In the genomic region with DNA sequence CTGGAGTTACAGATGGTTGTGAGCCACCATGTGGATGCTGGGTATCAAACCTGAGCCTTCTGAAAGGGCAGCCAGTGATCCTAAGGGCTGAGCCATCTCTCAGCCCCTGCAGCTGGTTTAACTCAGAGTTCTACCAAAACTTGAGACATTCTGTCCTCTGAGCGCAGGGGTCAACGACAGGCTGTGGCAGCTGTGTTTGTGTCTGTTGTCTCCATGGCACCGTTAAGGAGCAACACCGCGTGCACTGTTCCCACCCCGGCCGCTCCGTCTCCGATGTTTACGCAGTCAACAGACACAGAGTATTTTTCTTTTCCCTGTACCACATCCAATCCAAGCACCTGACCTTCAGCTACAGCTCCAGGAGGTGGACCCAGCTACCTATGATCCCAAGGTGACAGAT, we compare ENCODE assay signal across 14 mouse cellular contexts. TPM values are rescaled to one million over a fixed set of nuclear protein-coding genes. Genes with fewer than 3 reads are reported as not detected.
DNase-seq lines count a peak whose midpoint lies in the region; ATAC-seq and TF ChIP-seq lines count a peak whose summit lies in the region.
"Had no signal": no experiment of that assay in that cellular context is flagged by ENCODE, and none has a peak within 500 bp of the region (broad histone marks: within the 10 kb centered on the region; RNA-seq: fewer than 3 reads in every experiment).

No protein-coding gene starts in this region.

- no peak for TF ChIP-seq EP300 in CH12.LX (IDR thresholded peaks at IDR 0.05; ENCODE audit: low read length)

- no peak overlapping the region for H3K9ac ChIP-seq in CH12.LX (ENCODE audit: insufficient read depth, low read depth)
- H3K9ac ChIP-seq in intestine, postnatal 0 days (ENCODE audit: low read depth, low read length), result no peak overlapping the region
- no peak overlapping the region for H3K9ac ChIP-seq in neural tube, embryonic 15.5 days (replicated peaks)
- H3K9ac ChIP-seq: forebrain, postnatal 0 days; liver, embryonic 12.5 days had no signal

- no peaks in the 10 kb centered on the region for H3K36me3 ChIP-seq in CH12.LX (replicated peaks in 1 of 2; ENCODE audit: control insufficient read depth in 1 of 2, insufficient read depth in 1 of 2, low read length in 1 of 2)
- peaks cover 39% of the 10 kb centered on the region for H3K36me3 ChIP-seq in intestine, postnatal 0 days (ENCODE audit: control insufficient read depth, insufficient read depth)
- no peaks in the 10 kb centered on the region for H3K36me3 ChIP-seq in neural tube, embryonic 15.5 days
- H3K36me3 ChIP-seq: liver, embryonic 12.5 days had no signal

- no peaks in the 10 kb centered on the region for H3K9me3 ChIP-seq in CH12.LX (replicated peaks; ENCODE audit: low read length)
- no peaks in the 10 kb centered on the region for H3K9me3 ChIP-seq in intestine, postnatal 0 days (ENCODE audit: control insufficient read depth)
- H3K9me3 ChIP-seq in neural tube, embryonic 15.5 days (replicated peaks), result no peaks in the 10 kb centered on the region
- H3K9me3 ChIP-seq: liver, embryonic 12.5 days; megakaryocyte, embryonic 14.5 days had no signal

- intact Hi-C loops in left cerebral cortex, postnatal 25 days (cut with DNase I), result loop anchor here (2.0 to 10.0 kb wide), 3 partner anchors 85 to 263 kb away; partner anchors contain the start of genes 1700008O03Rik and Syt3

- no peak overlapping the region for H3K4me3 ChIP-seq in CH12.LX (replicated peaks in 1 of 3; ENCODE audit: low read depth in 2 of 3, low read length in 2 of 3, poor library complexity in 1 of 3)
- no peak overlapping the region for H3K4me3 ChIP-seq in intestine, postnatal 0 days (ENCODE audit: low read depth, low read length)
- H3K4me3 ChIP-seq in neural tube, embryonic 15.5 days (replicated peaks), result no peak overlapping the region
- H3K4me3 ChIP-seq: liver, embryonic 12.5 days; megakaryocyte, embryonic 14.5 days had no signal

- ATAC-seq in intestine, postnatal 0 days, result peak; percentile 45; the same call in 1 of the 2 replicates
- ATAC-seq in neural tube, embryonic 15.5 days (ENCODE audit: low FRiP score), result no peak
- ATAC-seq: liver, embryonic 12.5 days had no signal

- in situ Hi-C loops in CH12.LX (cut with MboI; ENCODE audit: low pct_ligation_motif_present, low pct_unique_long_range_greater_than_20kb, low sequenced_read_pairs), result loop anchor here (5.0 to 10.0 kb wide), 3 partner anchors 63 to 383 kb away; partner anchors contain the start of gene Gm15517

- H3K79me2 ChIP-seq in CH12.LX (replicated peaks; ENCODE audit: control insufficient read depth, extremely low read depth, insufficient read depth, poor library complexity, severe bottlenecking), result no peaks in the 10 kb centered on the region

- peak overlapping the region; percentile 75 for H3K4me2 ChIP-seq in CH12.LX (ENCODE audit: insufficient read depth, low read depth, poor library complexity, severe bottlenecking)
- H3K4me2 ChIP-seq in intestine, postnatal 0 days (replicated peaks; ENCODE audit: low read depth), result no peak overlapping the region
- no peak overlapping the region for H3K4me2 ChIP-seq in neural tube, embryonic 15.5 days
- H3K4me2 ChIP-seq: liver, embryonic 12.5 days had no signal

- H3K27me3 ChIP-seq in CH12.LX (replicated peaks), result no peaks in the 10 kb centered on the region
- H3K27me3 ChIP-seq in intestine, postnatal 0 days (replicated peaks; ENCODE audit: control insufficient read depth, insufficient read depth, low read length), result no peaks in the 10 kb centered on the region
- H3K27me3 ChIP-seq in neural tube, embryonic 15.5 days (replicated peaks), result peaks cover 32% of the 10 kb centered on the region

- dilution Hi-C loops in CH12.LX (cut with MboI; ENCODE audit: extremely low pct_ligation_motif_present, extremely low pct_unique_long_range_greater_than_20kb, low sequenced_read_pairs), result no loop called here

- no peak for TF ChIP-seq POLR2A in CH12.LX (IDR thresholded peaks at IDR 0.05; ENCODE audit: low read depth, low read length)

- no peak for TF ChIP-seq CTCF in CH12.LX (conservative IDR thresholded peaks at IDR 0.05 in 1 of 2, IDR thresholded peaks at IDR 0.05 in 1 of 2; ENCODE audit: low read depth in 2 of 2, low read length in 2 of 2)
- TF ChIP-seq CTCF in intestine, postnatal 0 days (IDR thresholded peaks at IDR 0.05; ENCODE audit: low read depth), result no peak

- H3K4me1 ChIP-seq in CH12.LX (ENCODE audit: control insufficient read depth in 1 of 2, insufficient read depth in 2 of 2), result peaks cover 38 to 57% of the 10 kb centered on the region in 2 experiments
- no peaks in the 10 kb centered on the region for H3K4me1 ChIP-seq in intestine, postnatal 0 days (replicated peaks; ENCODE audit: control insufficient read depth, insufficient read depth, low read length)
- peaks cover 9% of the 10 kb centered on the region for H3K4me1 ChIP-seq in neural tube, embryonic 15.5 days
- H3K4me1 ChIP-seq: liver, embryonic 12.5 days; megakaryocyte, embryonic 14.5 days had no signal

- peak; percentile 57 for DNase-seq in gastrocnemius, adult 18-20 months (ENCODE audit: low spot score)
- DNase-seq in gastrocnemius, postnatal 10 days, result no peak
- no peak for DNase-seq in CH12.LX (ENCODE audit: extremely low read depth)
- peak; percentile 41 to 73 for DNase-seq in lung, postnatal 4 days
- DNase-seq in left cerebral cortex, postnatal 25 days (ENCODE audit: low spot score in 2 of 2), result no peak
- DNase-seq in adrenal gland, adult (ENCODE audit: inconsistent age in 2 of 2, low spot score in 1 of 2), result no peak
- DNase-seq: adrenal gland, adult 8-10 months had no signal

- H3K27ac ChIP-seq in CH12.LX (ENCODE audit: insufficient read depth, low read depth), result no peak overlapping the region
- H3K27ac ChIP-seq in intestine, postnatal 0 days (ENCODE audit: low read depth, low read length), result no peak overlapping the region
- H3K27ac ChIP-seq in neural tube, embryonic 15.5 days (replicated peaks), result no peak overlapping the region
- H3K27ac ChIP-seq: liver, embryonic 12.5 days had no signal

- WGBS in intestine, postnatal 0 days, result 39% methylated on average over 10 of the region's 10 CpGs
- WGBS in neural tube, embryonic 15.5 days, result 70% methylated on average over 10 of the region's 10 CpGs

- no peak for TF ChIP-seq RAD21 in CH12.LX (IDR thresholded peaks at IDR 0.05; ENCODE audit: low read depth, low read length)

TF ChIP-seq in CH12.LX, 34 proteins besides CTCF, POLR2A, EP300 and RAD21:
- 0 out of 2 replicates have a peak, but pooled peaks have one; percentile 10 for TF ChIP-seq TCF12 (IDR thresholded peaks at IDR 0.05; ENCODE audit: low read depth, low read length)
- no peak for TF ChIP-seq KAT2A (IDR thresholded peaks at IDR 0.05; ENCODE audit: insufficient replicate concordance, low read length)
- no peak for TF ChIP-seq ETS1 (conservative IDR thresholded peaks at IDR 0.05; ENCODE audit: low read depth, low read length)
- no peak for TF ChIP-seq MYC (IDR thresholded peaks at IDR 0.05; ENCODE audit: low read depth, low read length)
- 0 out of 2 replicates have a peak, but pooled peaks have one; percentile 33 for TF ChIP-seq MXI1 (IDR thresholded peaks at IDR 0.05; ENCODE audit: low read depth, low read length)

RNA-seq across cellular contexts. Expression of gene Myh14, which starts 22.9 kb away (rescaled TPM):
- 10 to 100 TPM; 43.2 to 45.2 TPM for total RNA-seq in gastrocnemius, adult 18-20 months (2021)
- total RNA-seq in gastrocnemius, postnatal 10 days (2021), result 10 to 100 TPM; 21.4 to 23.3 TPM
- total RNA-seq in CH12.LX (2012; rRNA removed) (1.1 and 1.5 TPM in 2 replicates), CH12.LX (2014; rRNA removed) (0.09 and 0.12 TPM in 2 replicates)
- 0.60 and 0.89 TPM in 2 replicates for polyA plus RNA-seq in CH12.LX (2012; ENCODE audit: insufficient read length, low read depth)
- 114 and 141 TPM in 2 replicates for polyA plus RNA-seq in intestine, postnatal 0 days (2015; fragmentation: Nextera tagmentation; extraction: Ambion mirVana)
- 10 to 100 TPM; 15.4 to 20.6 TPM for total RNA-seq in left cerebral cortex, postnatal 25 days (2021)
- polyA plus RNA-seq in neural tube, embryonic 15.5 days (2015; fragmentation: Nextera tagmentation; extraction: Ambion mirVana), result 4.8 and 6.0 TPM in 2 replicates
- total RNA-seq: neutrophil, adult 5-6 weeks had no signal

RNA-seq across cellular contexts. Expression of gene Kcnc3, which starts 57.3 kb away (rescaled TPM):
- total RNA-seq in gastrocnemius, adult 18-20 months (2021), result 1 to 10 TPM; 3.7 to 5.1 TPM
- 1 to 10 TPM; 1.4 to 1.6 TPM for total RNA-seq in gastrocnemius, postnatal 10 days (2021)
- total RNA-seq in CH12.LX (2012; rRNA removed), result 1.4 and 1.7 TPM in 2 replicates
- total RNA-seq in CH12.LX (2014; rRNA removed), result 0.18 and 0.31 TPM in 2 replicates
- polyA plus RNA-seq in CH12.LX (2012; ENCODE audit: insufficient read length, low read depth), result 3.4 and 5.6 TPM in 2 replicates
- 0.20 TPM in 2 replicates for polyA plus RNA-seq in intestine, postnatal 0 days (2015; fragmentation: Nextera tagmentation; extraction: Ambion mirVana)
- 10 to 100 TPM; 85.1 to 94.3 TPM for total RNA-seq in left cerebral cortex, postnatal 25 days (2021)
- 7.2 and 8.0 TPM in 2 replicates for polyA plus RNA-seq in neural tube, embryonic 15.5 days (2015; fragmentation: Nextera tagmentation; extraction: Ambion mirVana)
- polyA plus RNA-seq: heart, embryonic 14.5 days had no signal

Comparison
In these comparisons a context has a peak if more than half of its experiments do, and no peak if none do; other contexts are left out.
1. DNase-seq: peak in gastrocnemius, adult 18-20 months (single experiment) and lung, postnatal 4 days (2 of 2); none in gastrocnemius, postnatal 10 days (single experiment), CH12.LX (single experiment), left cerebral cortex, postnatal 25 days (0 of 2) and adrenal gland, adult (0 of 2).
2. RNA of gene Myh14, which starts 22.9 kb away (total RNA-seq): 43.2 to 45.2 TPM in gastrocnemius, adult 18-20 months, 21.4 to 23.3 TPM in gastrocnemius, postnatal 10 days and 15.4 to 20.6 TPM in left cerebral cortex, postnatal 25 days; 0.09 to 1.5 TPM in CH12.LX; every median in the first group is over 4 times any median in the second.
3. RNA of gene Kcnc3, which starts 57.3 kb away (total RNA-seq): 85.1 to 94.3 TPM in left cerebral cortex, postnatal 25 days; 3.7 to 5.1 TPM in gastrocnemius, adult 18-20 months, 0.18 to 1.7 TPM in CH12.LX and 1.4 to 1.6 TPM in gastrocnemius, postnatal 10 days; every median in the first group is over 10 times any median in the second.